Mouse (Mus musculus) CH12.LX (cell line): ENCODE results near the gene Klhdc2. TPM values are rescaled to one million over a fixed set of nuclear protein-coding genes. Genes with fewer than 3 reads are reported as not detected.

ENCODE experiments used
- DNase-seq: peaks from one replicate; pipeline ENCODE4 v3.0.0-alpha.2; 2013; ENCODE audit errors: extremely low read depth
- H3K27ac ChIP-seq: 2 replicates; pipeline ENCODE4 v1.5.1; 2012; ENCODE audit warnings: low read depth, mild to moderate bottlenecking, control low read depth, moderate library complexity; ENCODE audit not compliant: insufficient read depth
- H3K27me3 ChIP-seq: replicated peaks from 2 replicates; pipeline ENCODE3; 2012; ENCODE audit warnings: inconsistent platforms
- H3K36me3 ChIP-seq, 2 experiments: replicated peaks in 1 of 2; 2 replicates each; pipeline versions ENCODE3 to v1.6.1; 2012; ENCODE audit warnings: inconsistent platforms in 1 of 2, low read length in 1 of 2, mild to moderate bottlenecking in 1 of 2, mixed read lengths in 1 of 2, moderate library complexity in 1 of 2; ENCODE audit not compliant: control insufficient read depth in 1 of 2, insufficient read depth in 1 of 2
- H3K4me1 ChIP-seq, 2 experiments: 2 replicates each; pipeline ENCODE4 v1.6.1; 2012; ENCODE audit warnings: inconsistent platforms in 1 of 2, moderate library complexity in 1 of 2; ENCODE audit not compliant: insufficient read depth in 2 of 2, control insufficient read depth in 1 of 2
- H3K4me2 ChIP-seq: 2 replicates; pipeline ENCODE4 v1.6.1; 2012; ENCODE audit warnings: low read depth, mild to moderate bottlenecking, control low read depth; ENCODE audit not compliant: poor library complexity, insufficient read depth, severe bottlenecking
- H3K4me3 ChIP-seq, 3 experiments: fragments of 150-350 bp in 1 of 3; sonication (generic) in 1 of 3; replicated peaks in 1 of 3; 2 replicates each; pipeline versions ENCODE3 to v1.5.1; 2011 to 2012; ENCODE audit warnings: low read depth in 2 of 3, low read length in 2 of 3, mild to moderate bottlenecking in 2 of 3, moderate library complexity in 2 of 3, control low read depth in 1 of 3, improper control_type of control experiment in 1 of 3, inconsistent platforms in 1 of 3, mixed read lengths in 1 of 3; ENCODE audit not compliant: poor library complexity in 1 of 3
- H3K79me2 ChIP-seq: replicated peaks from 2 replicates; pipeline ENCODE4 v1.6.1; 2012; ENCODE audit warnings: mild to moderate bottlenecking, moderate library complexity; ENCODE audit not compliant: control insufficient read depth, poor library complexity, insufficient read depth, severe bottlenecking; ENCODE audit errors: extremely low read depth
- H3K9ac ChIP-seq: 2 replicates; pipeline ENCODE4 v1.6.1; 2012; ENCODE audit warnings: low read depth, mild to moderate bottlenecking, control low read depth, moderate library complexity; ENCODE audit not compliant: insufficient read depth
- H3K9me3 ChIP-seq: replicated peaks from 2 replicates; pipeline ENCODE3; 2012; ENCODE audit warnings: low read length, inconsistent platforms, mixed read lengths
- BHLHE40 ChIP-seq: IDR thresholded peaks from 2 replicates; pipeline ENCODE4 v1.6.1; 2011; ENCODE audit warnings: mild to moderate bottlenecking, low read depth, low read length, improper control_type of control experiment
- CHD2 ChIP-seq: IDR thresholded peaks from 2 replicates; pipeline ENCODE4 v1.6.1; 2011; ENCODE audit warnings: low read length, improper control_type of control experiment
- IRF4 ChIP-seq: IDR thresholded peaks from 2 replicates; pipeline ENCODE4 v1.6.1; 2014; ENCODE audit warnings: low read depth, mild to moderate bottlenecking, inconsistent platforms, low read length, improper control_type of control experiment
- JUN ChIP-seq: IDR thresholded peaks from 2 replicates; pipeline ENCODE4 v1.6.1; 2011; ENCODE audit warnings: low read depth, mild to moderate bottlenecking, low read length, improper control_type of control experiment, moderate library complexity; ENCODE audit not compliant: insufficient read depth
- MEF2A ChIP-seq: IDR thresholded peaks from 2 replicates; pipeline ENCODE4 v1.6.1; 2014; ENCODE audit warnings: low read depth, mild to moderate bottlenecking, inconsistent platforms, low read length, improper control_type of control experiment, borderline replicate concordance
- MXI1 ChIP-seq: IDR thresholded peaks from 2 replicates; pipeline ENCODE4 v1.6.1; 2011; ENCODE audit warnings: mild to moderate bottlenecking, low read depth, low read length, improper control_type of control experiment
- MYC ChIP-seq: IDR thresholded peaks from 2 replicates; pipeline ENCODE4 v1.6.1; 2011; ENCODE audit warnings: low read depth, mild to moderate bottlenecking, improper control_type of control experiment, low read length
- SIN3A ChIP-seq: IDR thresholded peaks from 2 replicates; pipeline ENCODE4 v1.6.1; 2012; ENCODE audit warnings: low read length, improper control_type of control experiment, inconsistent platforms
- TCF12 ChIP-seq: IDR thresholded peaks from 2 replicates; pipeline ENCODE4 v1.6.1; 2014; ENCODE audit warnings: low read depth, mild to moderate bottlenecking, inconsistent platforms, low read length, improper control_type of control experiment
- ZC3H11A ChIP-seq: IDR thresholded peaks from 2 replicates; pipeline ENCODE4 v1.6.1; 2012; ENCODE audit warnings: low read depth, mild to moderate bottlenecking, inconsistent platforms, low read length, improper control_type of control experiment
- ZMIZ1 ChIP-seq: IDR thresholded peaks from 2 replicates; pipeline ENCODE4 v1.6.1; 2012; ENCODE audit warnings: low read depth, mild to moderate bottlenecking, inconsistent platforms, low read length, improper control_type of control experiment
- ZNF384 ChIP-seq: IDR thresholded peaks from 2 replicates; pipeline ENCODE4 v1.6.1; 2012; ENCODE audit warnings: low read depth, low read length, improper control_type of control experiment, inconsistent platforms
- dilution Hi-C: fragments of 300-500 bp; cut with MboI; formaldehyde crosslinking; loops from 2 replicates; pipeline ENCODE4 v1.14.3; 2020; ENCODE audit warnings: low sequenced_read_pairs; ENCODE audit not compliant: extremely low pct_unique_long_range_greater_than_20kb, extremely low pct_ligation_motif_present
- in situ Hi-C: fragments of 300-500 bp; cut with MboI; formaldehyde crosslinking; loops from 3 replicates; pipeline ENCODE4 v1.14.3; 2019; ENCODE audit warnings: low sequenced_read_pairs, low pct_ligation_motif_present, low pct_unique_long_range_greater_than_20kb, mixed read lengths
- polyA plus RNA-seq: library from polyadenylated mRNA; unstranded; fragments of >175 nt; gene quantifications from 2 replicates; pipeline ENCODE4 v1.2.1, GENCODE M21; 2012; ENCODE audit warnings: low read depth; ENCODE audit not compliant: insufficient read length
- total RNA-seq, 2 experiments: library from RNA; depleted of rRNA; stranded (reverse); fragments of 300-350 nt in 1 of 2; fragments of >200 nt in 1 of 2; gene quantifications; 2 replicates each; pipeline ENCODE4 v1.2.3; 2012 to 2014

Klhdc2 gene
- total and polyA plus RNA-seq, 3 experiments, result 81.8 to 280 (median 103) TPM

GRCm38 (mm10) chr12:69250756-69251155 lies 45.7 kb upstream of the Klhdc2 start:
- H3K4me1 ChIP-seq, result no peaks in the 10 kb centered on the region
- no peak overlapping the region for H3K27ac ChIP-seq
- TF ChIP-seq MYC (no peak), IRF4 (no peak), JUN (no peak), MEF2A (no peak), MXI1 (no peak), ZNF384 (no peak)
- no peak for DNase-seq
- H3K79me2 ChIP-seq, result no peaks in the 10 kb centered on the region
- no peaks in the 10 kb centered on the region for H3K27me3 ChIP-seq
- in situ Hi-C loops (no loop called here), dilution Hi-C loops (no loop called here)
- no peak overlapping the region for H3K4me2 ChIP-seq
- H3K9me3 ChIP-seq, result no peaks in the 10 kb centered on the region
- H3K4me3 ChIP-seq, result no peak overlapping the region
- no peak overlapping the region for H3K9ac ChIP-seq
- peaks cover 0 to 12% of the 10 kb centered on the region in 2 experiments for H3K36me3 ChIP-seq

GRCm38 (mm10) chr12:69253806-69254205 lies 42.7 kb upstream of the Klhdc2 start:
- Histone ChIP-seq H3K4me2 (no peak overlapping the region), H3K27ac (no peak overlapping the region), H3K36me3 (peaks cover 0 to 18% of the 10 kb centered on the region in 2 experiments), H3K4me1 (no peaks in the 10 kb centered on the region), H3K9ac (no peak overlapping the region), H3K79me2 (no peaks in the 10 kb centered on the region)
- dilution Hi-C loops (no loop called here), in situ Hi-C loops (no loop called here)
- DNase-seq, result no peak
- TF ChIP-seq ZMIZ1, result no peak
- TF ChIP-seq CHD2, result no peak
- no peak for TF ChIP-seq BHLHE40
- no peak for TF ChIP-seq SIN3A
- TF ChIP-seq ZC3H11A, result no peak
- TF ChIP-seq MXI1, result no peak
- TF ChIP-seq, all 38 proteins: peak for 0
- Histone ChIP-seq H3K27me3 (no peaks in the 10 kb centered on the region), H3K4me3 (no peak overlapping the region), H3K9me3 (no peaks in the 10 kb centered on the region)

GRCm38 (mm10) chr12:69257836-69258235 lies 38.6 kb upstream of the Klhdc2 start:
- Histone ChIP-seq H3K27me3 (no peaks in the 10 kb centered on the region), H3K27ac (no peak overlapping the region), H3K4me1 (no peaks in the 10 kb centered on the region), H3K4me2 (no peak overlapping the region), H3K9ac (no peak overlapping the region), H3K4me3 (no peak overlapping the region), H3K36me3 (peaks cover 0 to 15% of the 10 kb centered on the region in 2 experiments), H3K9me3 (no peaks in the 10 kb centered on the region), H3K79me2 (no peaks in the 10 kb centered on the region)
- dilution Hi-C loops, result no loop called here
- in situ Hi-C loops, result no loop called here
- TF ChIP-seq TCF12, result no peak
- no peak for TF ChIP-seq IRF4
- TF ChIP-seq ZMIZ1, result no peak
- TF ChIP-seq CHD2, result no peak
- TF ChIP-seq MYC, result no peak
- DNase-seq, result no peak
